Comparison of ENCODE assay signal across 8 mouse cellular contexts in genomic region chr2:32962875-32963220, GRCm38 (mm10). TPM values are rescaled to one million over a fixed set of nuclear protein-coding genes. Genes with fewer than 3 reads are reported as not detected.
DNase-seq lines count a peak whose midpoint lies in the region; ATAC-seq and TF ChIP-seq lines count a peak whose summit lies in the region.

No protein-coding gene starts in this region.

- no peaks in the 10 kb centered on the region for H3K27me3 ChIP-seq in megakaryocyte, embryonic 14.5 days (replicated peaks)
- no peaks in the 10 kb centered on the region for H3K27me3 ChIP-seq in liver, embryonic 12.5 days (replicated peaks)

- H3K27ac ChIP-seq in embryonic fibroblast, embryonic 13.5 days (ENCODE audit: insufficient read depth, low read length), result peak overlapping the region; percentile 72
- H3K27ac ChIP-seq in liver, embryonic 12.5 days, result peak overlapping the region; percentile 94

- peak overlapping the region; percentile 94 for H3K9ac ChIP-seq in liver, embryonic 12.5 days

- no peaks in the 10 kb centered on the region for H3K9me3 ChIP-seq in megakaryocyte, embryonic 14.5 days
- no peaks in the 10 kb centered on the region for H3K9me3 ChIP-seq in liver, embryonic 12.5 days (replicated peaks)

- H3K4me1 ChIP-seq in megakaryocyte, embryonic 14.5 days, result peaks cover 76% of the 10 kb centered on the region
- peaks cover 9% of the 10 kb centered on the region; the same call in 1 of the 2 replicates for H3K4me1 ChIP-seq in embryonic fibroblast, embryonic 13.5 days (ENCODE audit: control insufficient read depth, insufficient read depth, low read length)
- H3K4me1 ChIP-seq in liver, embryonic 12.5 days, result peaks cover 69% of the 10 kb centered on the region

- 0 out of 2 replicates have a peak, but pooled peaks have one; percentile 6 for TF ChIP-seq POLR2A in embryonic fibroblast, embryonic 13.5 days (IDR thresholded peaks at IDR 0.05; ENCODE audit: low read depth, low read length)

- H3K4me3 ChIP-seq in megakaryocyte, embryonic 14.5 days (replicated peaks), result peak overlapping the region; percentile 99
- H3K4me3 ChIP-seq in embryonic fibroblast, embryonic 13.5 days (ENCODE audit: insufficient read depth, low read length), result peak overlapping the region; percentile 76
- H3K4me3 ChIP-seq in liver, embryonic 12.5 days, result peak overlapping the region; percentile 86

- ATAC-seq in megakaryocyte, adult 5-6 weeks (ENCODE audit: poor library complexity, severe bottlenecking), result no peak
- no peak for ATAC-seq in liver, embryonic 12.5 days

- DNase-seq in thymus, postnatal 0 days (ENCODE audit: low spot score), result peak; percentile 78
- no peak for DNase-seq in ovary, adult 18-20 months (ENCODE audit: low spot score)
- no peak for DNase-seq in gastrocnemius, postnatal 25 days
- no peak for DNase-seq in ovary, postnatal 10 days (ENCODE audit: low spot score)

- no peak for TF ChIP-seq CTCF in embryonic fibroblast, embryonic 13.5 days (IDR thresholded peaks at IDR 0.05; ENCODE audit: borderline replicate concordance, insufficient read depth, low read length)

- H3K4me2 ChIP-seq in liver, embryonic 12.5 days, result peak overlapping the region; percentile 96

- 1% methylated on average over 9 of the region's 9 CpGs for WGBS in liver, embryonic 12.5 days (ENCODE audit: insufficient replicate concordance)

- H3K36me3 ChIP-seq in megakaryocyte, embryonic 14.5 days (replicated peaks; ENCODE audit: low read length), result peaks cover 41% of the 10 kb centered on the region
- peaks cover 31% of the 10 kb centered on the region for H3K36me3 ChIP-seq in liver, embryonic 12.5 days

RNA-seq across cellular contexts. Expression of gene Lrsam1, which starts 1.4 kb away (rescaled TPM):
- polyA plus RNA-seq in megakaryocyte, embryonic 14.5 days (2012; ENCODE audit: insufficient read depth, low replicate concordance), result 8.5 and 10.1 TPM in 2 replicates
- total RNA-seq in megakaryocyte, adult 5-6 weeks (2015), result 3.2 and 5.5 TPM in 2 replicates
- 7.2 and 10.6 TPM in 2 replicates for total RNA-seq in megakaryocyte, adult 5-6 weeks (2017)
- 15.3 and 18.5 TPM in 2 replicates for polyA plus RNA-seq in embryonic fibroblast, embryonic 13.5 days (2011; ENCODE audit: insufficient read length, low read depth, missing spikeins)
- 3.5 and 4.4 TPM in 2 replicates for polyA plus RNA-seq in liver, embryonic 12.5 days (2016; fragmentation: Nextera tagmentation; extraction: Ambion mirVana)
- polyA plus RNA-seq in thymus, postnatal 0 days (2015; fragmentation: Nextera tagmentation; extraction: Ambion mirVana), result 3.3 and 4.0 TPM in 2 replicates
- 10 to 100 TPM; 10.4 to 13.5 TPM for total RNA-seq in gastrocnemius, postnatal 25 days (2021)

RNA-seq across cellular contexts. Expression of gene Rpl12, which starts 1.5 kb away (rescaled TPM):
- polyA plus RNA-seq in megakaryocyte, embryonic 14.5 days (2012; ENCODE audit: insufficient read depth, low replicate concordance), result 796 and 1,818 TPM in 2 replicates
- total RNA-seq in megakaryocyte, adult 5-6 weeks (2015), result 1,104 and 1,138 TPM in 2 replicates
- total RNA-seq in megakaryocyte, adult 5-6 weeks (2017), result 1,103 and 1,144 TPM in 2 replicates
- 64.0 and 65.9 TPM in 2 replicates for polyA plus RNA-seq in embryonic fibroblast, embryonic 13.5 days (2011; ENCODE audit: insufficient read length, low read depth, missing spikeins)
- 171 and 174 TPM in 2 replicates for polyA plus RNA-seq in liver, embryonic 12.5 days (2016; fragmentation: Nextera tagmentation; extraction: Ambion mirVana)
- polyA plus RNA-seq in thymus, postnatal 0 days (2015; fragmentation: Nextera tagmentation; extraction: Ambion mirVana), result 269 and 272 TPM in 2 replicates
- 10 to 100 TPM; 52.0 to 67.4 TPM for total RNA-seq in gastrocnemius, postnatal 25 days (2021)

RNA-seq across cellular contexts. Expression of gene Slc2a8, which starts 19.0 kb away (rescaled TPM):
- 28.4 and 135 TPM in 2 replicates for polyA plus RNA-seq in megakaryocyte, embryonic 14.5 days (2012; ENCODE audit: insufficient read depth, low replicate concordance)
- total RNA-seq in megakaryocyte, adult 5-6 weeks (2015), result 1.4 and 1.5 TPM in 2 replicates
- 0.89 and 1.8 TPM in 2 replicates for total RNA-seq in megakaryocyte, adult 5-6 weeks (2017)
- polyA plus RNA-seq in embryonic fibroblast, embryonic 13.5 days (2011; ENCODE audit: insufficient read length, low read depth, missing spikeins), result 5.9 and 7.0 TPM in 2 replicates
- 11.2 and 11.9 TPM in 2 replicates for polyA plus RNA-seq in liver, embryonic 12.5 days (2016; fragmentation: Nextera tagmentation; extraction: Ambion mirVana)
- 13.1 and 13.6 TPM in 2 replicates for polyA plus RNA-seq in thymus, postnatal 0 days (2015; fragmentation: Nextera tagmentation; extraction: Ambion mirVana)
- total RNA-seq in gastrocnemius, postnatal 25 days (2021), result 1 to 10 TPM; 9.5 to 9.6 TPM
